In the genomic region with DNA sequence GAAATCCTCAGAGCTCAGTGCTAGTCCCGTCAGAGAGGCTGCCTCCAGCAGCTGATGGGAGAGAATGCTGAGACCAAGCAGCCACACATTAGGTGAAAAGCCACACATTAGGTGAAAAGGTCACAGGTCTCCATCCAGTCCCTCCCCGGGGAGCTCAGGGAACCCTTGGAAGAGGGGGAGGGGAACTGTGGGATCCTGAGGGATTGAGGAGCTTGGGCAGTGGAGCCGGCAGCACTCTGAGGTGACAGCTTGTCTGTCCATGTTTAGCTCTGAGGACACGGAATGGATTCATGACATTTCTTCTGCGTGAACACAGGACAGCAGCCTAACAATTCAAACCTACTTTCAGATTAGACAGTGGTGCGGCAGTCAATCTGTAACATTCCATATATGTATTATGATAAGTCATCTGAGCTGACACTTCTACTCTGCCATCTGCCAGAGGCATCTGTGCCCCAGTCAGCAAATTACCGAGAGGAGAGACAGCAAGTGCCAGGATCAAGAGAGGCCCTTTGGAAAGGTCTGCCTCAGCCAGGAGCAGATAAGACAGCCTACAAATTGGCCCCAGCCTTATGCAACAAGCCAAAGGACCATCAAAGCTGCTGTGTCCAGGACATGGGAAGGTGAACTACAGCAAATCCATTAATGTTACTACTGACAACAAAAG, we compare ENCODE assay signal across 10 mouse cellular contexts. TPM values are rescaled to one million over a fixed set of nuclear protein-coding genes. Genes with fewer than 3 reads are reported as not detected.
DNase-seq lines count a peak whose midpoint lies in the region; ATAC-seq and TF ChIP-seq lines count a peak whose summit lies in the region.
"Had no signal": no experiment of that assay in that cellular context is flagged by ENCODE, and none has a peak within 500 bp of the region (broad histone marks: within the 10 kb centered on the region; RNA-seq: fewer than 3 reads in every experiment).

No protein-coding gene starts in this region.

- H3K4me3 ChIP-seq in forebrain, embryonic 12.5 days (replicated peaks), result no peak overlapping the region
- H3K4me3 ChIP-seq in forebrain, embryonic 11.5 days (ENCODE audit: low read depth, low read length), result no peak overlapping the region
- H3K4me3 ChIP-seq in midbrain, embryonic 14.5 days (replicated peaks; ENCODE audit: low read depth, low read length), result no peak overlapping the region
- no peak overlapping the region for H3K4me3 ChIP-seq in midbrain, embryonic 10.5 days
- no peak overlapping the region for H3K4me3 ChIP-seq in heart, embryonic 14.5 days (ENCODE audit: control insufficient read depth in 1 of 2, insufficient read depth in 1 of 2, low read depth in 1 of 2, low read length in 2 of 2)
- no peak overlapping the region for H3K4me3 ChIP-seq in midbrain, embryonic 15.5 days
- no peak overlapping the region for H3K4me3 ChIP-seq in kidney, adult 2 months (ENCODE audit: insufficient read depth, low read depth, low read length)
- H3K4me3 ChIP-seq: embryonic facial prominence, embryonic 15.5 days; midbrain, embryonic 12.5 days had no signal

- H3K27ac ChIP-seq in forebrain, embryonic 12.5 days, result 0 out of 2 replicates have a peak overlapping the region, but pooled peaks have one; percentile 36
- H3K27ac ChIP-seq in forebrain, embryonic 11.5 days (ENCODE audit: low read depth, low read length), result no peak overlapping the region
- H3K27ac ChIP-seq in midbrain, embryonic 14.5 days (replicated peaks; ENCODE audit: low read depth, low read length), result no peak overlapping the region
- H3K27ac ChIP-seq in midbrain, embryonic 10.5 days (replicated peaks), result no peak overlapping the region
- peak overlapping the region in 1 of 2 experiments; percentile 28; a peak in 1 of 4 replicates for H3K27ac ChIP-seq in heart, embryonic 14.5 days (replicated peaks in 1 of 2; ENCODE audit: control insufficient read depth in 1 of 2, insufficient read depth in 1 of 2, low read depth in 2 of 2, low read length in 2 of 2)
- 0 out of 2 replicates have a peak overlapping the region, but pooled peaks have one; percentile 2 for H3K27ac ChIP-seq in midbrain, embryonic 15.5 days
- H3K27ac ChIP-seq in kidney, adult 2 months (ENCODE audit: insufficient read depth, low read depth, low read length), result no peak overlapping the region
- H3K27ac ChIP-seq: embryonic facial prominence, embryonic 15.5 days; midbrain, embryonic 12.5 days had no signal

- TF ChIP-seq CTCF in kidney, adult 2 months (conservative IDR thresholded peaks at IDR 0.05; ENCODE audit: insufficient read depth, insufficient read length, low read depth, low read length), result no peak

- TF ChIP-seq POLR2A in kidney, adult 2 months (IDR thresholded peaks at IDR 0.05; ENCODE audit: low read depth, low read length), result no peak

- DNase-seq in forebrain, embryonic 11.5 days (ENCODE audit: low spot score), result no peak
- DNase-seq in midbrain, embryonic 14.5 days, result peak; percentile 13
- no peak for DNase-seq in midbrain, embryonic 10.5 days (ENCODE audit: low spot score)
- no peak for DNase-seq in kidney, adult 2 months
- no peak for DNase-seq in adrenal gland, postnatal 25 days

- no peaks in the 10 kb centered on the region for H3K9me3 ChIP-seq in forebrain, embryonic 12.5 days
- no peaks in the 10 kb centered on the region for H3K9me3 ChIP-seq in forebrain, embryonic 11.5 days (ENCODE audit: control insufficient read depth, low read length)
- no peaks in the 10 kb centered on the region for H3K9me3 ChIP-seq in midbrain, embryonic 14.5 days (ENCODE audit: control insufficient read depth, low read length)
- H3K9me3 ChIP-seq in midbrain, embryonic 10.5 days (replicated peaks), result no peaks in the 10 kb centered on the region
- H3K9me3 ChIP-seq in heart, embryonic 14.5 days (ENCODE audit: control insufficient read depth, low read length), result no peaks in the 10 kb centered on the region
- no peaks in the 10 kb centered on the region for H3K9me3 ChIP-seq in midbrain, embryonic 15.5 days
- H3K9me3 ChIP-seq: embryonic facial prominence, embryonic 15.5 days; midbrain, embryonic 12.5 days had no signal

- no peak overlapping the region for H3K9ac ChIP-seq in forebrain, embryonic 12.5 days
- no peak overlapping the region for H3K9ac ChIP-seq in forebrain, embryonic 11.5 days (ENCODE audit: low read length)
- no peak overlapping the region for H3K9ac ChIP-seq in midbrain, embryonic 14.5 days (replicated peaks; ENCODE audit: low read length)
- no peak overlapping the region for H3K9ac ChIP-seq in heart, embryonic 14.5 days (ENCODE audit: low read length)
- H3K9ac ChIP-seq in midbrain, embryonic 15.5 days, result no peak overlapping the region
- H3K9ac ChIP-seq: embryonic facial prominence, embryonic 15.5 days; midbrain, embryonic 12.5 days had no signal

- no peaks in the 10 kb centered on the region; the same call in 1 of the 2 replicates for H3K4me1 ChIP-seq in forebrain, embryonic 12.5 days
- no peaks in the 10 kb centered on the region for H3K4me1 ChIP-seq in forebrain, embryonic 11.5 days (replicated peaks; ENCODE audit: control insufficient read depth, insufficient read depth, low read length)
- no peaks in the 10 kb centered on the region for H3K4me1 ChIP-seq in midbrain, embryonic 14.5 days (ENCODE audit: control insufficient read depth, insufficient read depth, low read length)
- peaks cover 2% of the 10 kb centered on the region for H3K4me1 ChIP-seq in midbrain, embryonic 10.5 days
- H3K4me1 ChIP-seq in heart, embryonic 14.5 days (ENCODE audit: control insufficient read depth in 2 of 2, insufficient read depth in 2 of 2, low read length in 2 of 2), result peaks cover 12 to 13% of the 10 kb centered on the region in 2 experiments
- H3K4me1 ChIP-seq in midbrain, embryonic 15.5 days, result no peaks in the 10 kb centered on the region; the same call in 1 of the 2 replicates
- peaks cover 27% of the 10 kb centered on the region for H3K4me1 ChIP-seq in kidney, adult 2 months (ENCODE audit: control insufficient read depth, insufficient read depth, low read length)
- H3K4me1 ChIP-seq: midbrain, embryonic 12.5 days had no signal

- H3K4me2 ChIP-seq in forebrain, embryonic 12.5 days, result no peak overlapping the region
- H3K4me2 ChIP-seq in forebrain, embryonic 11.5 days (ENCODE audit: low read depth, low read length, severe bottlenecking), result no peak overlapping the region
- no peak overlapping the region for H3K4me2 ChIP-seq in midbrain, embryonic 14.5 days (ENCODE audit: low read length)
- 0 out of 2 replicates have a peak overlapping the region, but pooled peaks have one; percentile 3 for H3K4me2 ChIP-seq in heart, embryonic 14.5 days (ENCODE audit: low read length)
- no peak overlapping the region for H3K4me2 ChIP-seq in midbrain, embryonic 15.5 days
- H3K4me2 ChIP-seq: embryonic facial prominence, embryonic 15.5 days; midbrain, embryonic 12.5 days had no signal

- no peak for ATAC-seq in forebrain, embryonic 12.5 days (ENCODE audit: low FRiP score)
- ATAC-seq in forebrain, embryonic 11.5 days (replicated peaks; ENCODE audit: low FRiP score), result no peak
- no peak for ATAC-seq in midbrain, embryonic 14.5 days (ENCODE audit: low FRiP score, low TSS enrichment)
- no peak for ATAC-seq in heart, embryonic 14.5 days (ENCODE audit: insufficient number of reproducible peaks, insufficient read depth, low FRiP score, low read depth)
- ATAC-seq in midbrain, embryonic 15.5 days (replicated peaks), result peak; percentile 46; the same call in 1 of the 2 replicates

- 51% methylated on average over 7 of the region's 7 CpGs for WGBS in forebrain, embryonic 12.5 days
- WGBS in forebrain, embryonic 11.5 days, result 58% methylated on average over 7 of the region's 7 CpGs
- WGBS in midbrain, embryonic 14.5 days, result 54% methylated on average over 7 of the region's 7 CpGs
- 61% methylated on average over 7 of the region's 7 CpGs for WGBS in midbrain, embryonic 10.5 days
- 20% methylated on average over 7 of the region's 7 CpGs for WGBS in heart, embryonic 14.5 days
- 48% methylated on average over 7 of the region's 7 CpGs for WGBS in midbrain, embryonic 15.5 days
- 51% methylated on average over 7 of the region's 7 CpGs for WGBS in kidney, adult 2 months

- peaks cover 13% of the 10 kb centered on the region for H3K36me3 ChIP-seq in forebrain, embryonic 12.5 days (replicated peaks)
- no peaks in the 10 kb centered on the region for H3K36me3 ChIP-seq in forebrain, embryonic 11.5 days (ENCODE audit: control insufficient read depth, insufficient read depth, low read length)
- H3K36me3 ChIP-seq in midbrain, embryonic 14.5 days (ENCODE audit: control insufficient read depth, insufficient read depth, low read length), result peaks cover 26% of the 10 kb centered on the region
- peaks cover 49% of the 10 kb centered on the region for H3K36me3 ChIP-seq in midbrain, embryonic 10.5 days
- peaks cover 17% of the 10 kb centered on the region for H3K36me3 ChIP-seq in heart, embryonic 14.5 days (ENCODE audit: control insufficient read depth, insufficient read depth, low read length)
- 0 out of 2 replicates have a peak, but pooled peaks cover 5% of the 10 kb centered on the region for H3K36me3 ChIP-seq in midbrain, embryonic 15.5 days (replicated peaks)
- no peaks in the 10 kb centered on the region for H3K36me3 ChIP-seq in kidney, adult 2 months (ENCODE audit: control insufficient read depth, insufficient read depth, low read length)

- H3K27me3 ChIP-seq in forebrain, embryonic 12.5 days, result no peaks in the 10 kb centered on the region
- no peaks in the 10 kb centered on the region for H3K27me3 ChIP-seq in forebrain, embryonic 11.5 days (ENCODE audit: control insufficient read depth, insufficient read depth, low read length)
- H3K27me3 ChIP-seq in midbrain, embryonic 14.5 days (ENCODE audit: control insufficient read depth, insufficient read depth, low read length), result no peaks in the 10 kb centered on the region
- no peaks in the 10 kb centered on the region for H3K27me3 ChIP-seq in midbrain, embryonic 10.5 days (ENCODE audit: low read depth, poor library complexity, severe bottlenecking)
- H3K27me3 ChIP-seq in heart, embryonic 14.5 days (ENCODE audit: control insufficient read depth, insufficient read depth, low read length), result no peaks in the 10 kb centered on the region
- H3K27me3 ChIP-seq in midbrain, embryonic 15.5 days (replicated peaks), result no peaks in the 10 kb centered on the region
- H3K27me3 ChIP-seq in kidney, adult 2 months (replicated peaks; ENCODE audit: control insufficient read depth, insufficient read depth, low read length), result no peaks in the 10 kb centered on the region
- H3K27me3 ChIP-seq: embryonic facial prominence, embryonic 15.5 days; midbrain, embryonic 12.5 days had no signal

RNA-seq across cellular contexts. Expression of a gene that starts 28.9 kb away (rescaled TPM):
- polyA plus RNA-seq in forebrain, embryonic 12.5 days (2016; fragmentation: Nextera tagmentation; extraction: Ambion mirVana), result 52.5 and 58.0 TPM in 2 replicates
- polyA plus RNA-seq in forebrain, embryonic 11.5 days (2014; fragmentation: Nextera tagmentation; extraction: Ambion mirVana), result 52.3 and 57.9 TPM in 2 replicates
- polyA plus RNA-seq in midbrain, embryonic 14.5 days (2014; fragmentation: Nextera tagmentation; extraction: Ambion mirVana), result 61.4 and 68.0 TPM in 2 replicates
- 41.6 and 48.9 TPM in 2 replicates for polyA plus RNA-seq in midbrain, embryonic 10.5 days (2016; fragmentation: Nextera tagmentation; extraction: Ambion mirVana)
- 61.2 and 66.0 TPM in 2 replicates for polyA plus RNA-seq in heart, embryonic 14.5 days (2014; fragmentation: Nextera tagmentation; extraction: Ambion mirVana)
- polyA plus RNA-seq in midbrain, embryonic 15.5 days (2015; fragmentation: Nextera tagmentation; extraction: Ambion mirVana), result 73.4 and 77.7 TPM in 2 replicates
- polyA plus RNA-seq in kidney, adult 2 months (2012; rRNA removed), result 460 and 530 TPM in 2 replicates
- 334 and 362 TPM in 2 replicates for total RNA-seq in adrenal gland, postnatal 25 days (2021)

Comparison
In these comparisons a context has a peak if more than half of its experiments do, and no peak if none do; other contexts are left out.
1. H3K27ac ChIP-seq: peak in forebrain, embryonic 12.5 days (single experiment) and midbrain, embryonic 15.5 days (single experiment); none in forebrain, embryonic 11.5 days (single experiment), midbrain, embryonic 14.5 days (single experiment), midbrain, embryonic 10.5 days (single experiment) and kidney, adult 2 months (single experiment).